Mouse (Mus musculus) hindbrain, embryonic 12.5 days (tissue): ENCODE data around the gene Prss29. TPM values are rescaled to one million over a fixed set of nuclear protein-coding genes. Genes with fewer than 3 reads are reported as not detected.

ENCODE experiments used
- ATAC-seq: fragments of 200-750 bp; cut with Nextera tagmentation; 2 replicates; pipeline ENCODE4 v1.8.0; 2017; ENCODE audit warnings: moderate TSS enrichment; ENCODE audit not compliant: low FRiP score
- H3K27ac ChIP-seq: fragments of 300-500 bp; sonication (generic); 2 replicates; pipeline ENCODE4 v1.5.1; 2016; ENCODE audit warnings: mild to moderate bottlenecking
- H3K27me3 ChIP-seq: fragments of 300-500 bp; sonication (generic); 2 replicates; pipeline ENCODE4 v1.6.1; 2016; ENCODE audit warnings: mild to moderate bottlenecking
- H3K36me3 ChIP-seq: fragments of 300-500 bp; sonication (generic); 2 replicates; pipeline ENCODE4 v1.6.1; 2016; ENCODE audit warnings: mild to moderate bottlenecking
- H3K4me1 ChIP-seq: fragments of 300-500 bp; sonication (generic); 2 replicates; pipeline ENCODE4 v1.6.1; 2016
- H3K4me2 ChIP-seq: fragments of 300-500 bp; sonication (generic); replicated peaks from 2 replicates; pipeline ENCODE4 v1.6.1; 2016; ENCODE audit warnings: mild to moderate bottlenecking
- H3K4me3 ChIP-seq: fragments of 300-500 bp; sonication (generic); 2 replicates; pipeline ENCODE4 v1.5.1; 2016; ENCODE audit warnings: mild to moderate bottlenecking
- H3K9ac ChIP-seq: fragments of 300-500 bp; sonication (generic); 2 replicates; pipeline ENCODE4 v1.6.1; 2016; ENCODE audit warnings: mild to moderate bottlenecking, moderate library complexity
- H3K9me3 ChIP-seq: fragments of 300-500 bp; sonication (generic); replicated peaks from 2 replicates; pipeline ENCODE4 v1.6.1; 2016; ENCODE audit warnings: mild to moderate bottlenecking
- WGBS: fragments of 180-500 bp; shearing (Covaris S2); methylation state at CpG from one replicate; pipeline ENCODE4 v1.1.7; 2016; 5-methylcytosine and 5-hydroxymethylcytosine counted together
- polyA plus RNA-seq: library from polyadenylated mRNA; unstranded; fragments of >200 nt; fragmentation: Nextera tagmentation; extraction: Ambion mirVana; gene quantifications from 2 replicates; pipeline ENCODE4 v1.2.1, GENCODE M21; 2016

Gene Prss29
- not detected in 2 replicates for polyA plus RNA-seq

GRCm38 (mm10) chr17:25318354-25318753, at the start of gene Prss29:
TSS of gene Prss29 (plus strand) at chr17:25318654.
- Histone ChIP-seq H3K27me3 (peaks cover 3% of the 10 kb centered on the region; the same call in 1 of the 2 replicates), H3K4me1 (no peaks in the 10 kb centered on the region), H3K4me2 (no peak within 1 kb of the TSS), H3K27ac (no peak within 1 kb of the TSS), H3K36me3 (no peaks in the 10 kb centered on the region), H3K9me3 (no peaks in the 10 kb centered on the region), H3K4me3 (no peak within 1 kb of the TSS), H3K9ac (no peak within 1 kb of the TSS)
- ATAC-seq = no peak
- 78% methylated on average over 5 of the region's 5 CpGs for whole genome bisulfite sequencing

- Histone ChIP-seq H3K4me2 (peak overlapping the region; percentile 99), H3K4me3 (peak overlapping the region; percentile 10; the same call in 1 of the 2 replicates), H3K27me3 (no peaks in the 10 kb centered on the region), H3K9me3 (no peaks in the 10 kb centered on the region), H3K4me1 (peaks cover 36% of the 10 kb centered on the region), H3K9ac (0 out of 2 replicates have a peak overlapping the region, but pooled peaks have one; percentile 10), H3K27ac (no peak overlapping the region), H3K36me3 (peaks cover 39% of the 10 kb centered on the region)
- ATAC-seq = no peak
- 85% methylated on average over 2 of the region's 2 CpGs for WGBS
These were observed 47.6 kb upstream of the Prss29 start for GRCm38 (mm10) chr17:25270795-25271335.

- peaks cover 24% of the 10 kb centered on the region for H3K36me3 ChIP-seq
- peak overlapping the region; percentile 98 for H3K4me3 ChIP-seq
- H3K9ac ChIP-seq = peak overlapping the region; percentile 100
- H3K27me3 ChIP-seq = no peaks in the 10 kb centered on the region
- peak overlapping the region; percentile 99 for H3K4me2 ChIP-seq
- no peak for ATAC-seq
- WGBS = 1% methylated on average over 10 of the region's 10 CpGs
- H3K27ac ChIP-seq = peak overlapping the region; percentile 98
- peaks cover 36% of the 10 kb centered on the region for H3K4me1 ChIP-seq
- H3K9me3 ChIP-seq = no peaks in the 10 kb centered on the region
These were observed 46.1 kb upstream of the Prss29 start for GRCm38 (mm10) chr17:25272326-25272725.

GRCm38 (mm10) chr17:25272951-25273705, 45.3 kb upstream of the Prss29 start:
- Histone ChIP-seq H3K27me3 (no peaks in the 10 kb centered on the region), H3K4me1 (peaks cover 36% of the 10 kb centered on the region), H3K4me2 (peak overlapping the region; percentile 99), H3K27ac (peak overlapping the region; percentile 98), H3K9ac (peak overlapping the region; percentile 100), H3K9me3 (no peaks in the 10 kb centered on the region), H3K4me3 (peak overlapping the region; percentile 98), H3K36me3 (peaks cover 16% of the 10 kb centered on the region)
- ATAC-seq = peak; percentile 92
- under 1% methylated on average over 72 of the region's 92 CpGs for WGBS

GRCm38 (mm10) chr17:25273706-25274501, 44.5 kb upstream of the Prss29 start:
- Histone ChIP-seq H3K27me3 (no peaks in the 10 kb centered on the region), H3K9ac (peak overlapping the region; percentile 100), H3K27ac (peak overlapping the region; percentile 98), H3K4me2 (peak overlapping the region; percentile 99), H3K36me3 (peaks cover 9% of the 10 kb centered on the region), H3K4me1 (peaks cover 36% of the 10 kb centered on the region), H3K4me3 (peak overlapping the region; percentile 98), H3K9me3 (no peaks in the 10 kb centered on the region)
- peak; percentile 90 for ATAC-seq
- WGBS = 1% methylated on average over 45 of the region's 45 CpGs

- H3K4me1 ChIP-seq = peaks cover 31% of the 10 kb centered on the region
- H3K4me2 ChIP-seq = peak within 1 kb of the TSS; percentile 99
- no peak for ATAC-seq
- peak within 1 kb of the TSS; percentile 98 for H3K4me3 ChIP-seq
- 83% methylated on average over 9 of the region's 9 CpGs for WGBS
- peaks cover under 1% of the 10 kb centered on the region; the same call in 1 of the 2 replicates for H3K36me3 ChIP-seq
- peak within 1 kb of the TSS; percentile 100 for H3K9ac ChIP-seq
- peak within 1 kb of the TSS; percentile 98 for H3K27ac ChIP-seq
- H3K9me3 ChIP-seq = no peaks in the 10 kb centered on the region
- H3K27me3 ChIP-seq = no peaks in the 10 kb centered on the region
These were observed 43.7 kb upstream of the Prss29 start, which contains the start of gene Ube2i for GRCm38 (mm10) chr17:25274571-25275346. TSS of gene Ube2i (minus strand) at chr17:25274622.

- no peak for ATAC-seq
These were observed 42.6 kb upstream of the Prss29 start for GRCm38 (mm10) chr17:25275833-25276232.

GRCm38 (mm10) chr17:25282133-25282532, 36.3 kb upstream of the Prss29 start:
- no peaks in the 10 kb centered on the region for H3K36me3 ChIP-seq
- no peaks in the 10 kb centered on the region for H3K4me1 ChIP-seq
- no peaks in the 10 kb centered on the region for H3K27me3 ChIP-seq
- no peak for ATAC-seq
- no peak overlapping the region for H3K4me2 ChIP-seq
- no peak overlapping the region for H3K27ac ChIP-seq
- no peak overlapping the region for H3K9ac ChIP-seq
- H3K4me3 ChIP-seq = no peak overlapping the region
- no peaks in the 10 kb centered on the region for H3K9me3 ChIP-seq
- WGBS = 49% methylated on average over 11 of the region's 11 CpGs

More at GRCm38 (mm10) chr17:25275833-25276232, 42.6 kb upstream of the Prss29 start:
- WGBS = 97% methylated on average over 3 of the region's 3 CpGs
- no peaks in the 10 kb centered on the region for H3K27me3 ChIP-seq
- no peaks in the 10 kb centered on the region for H3K36me3 ChIP-seq
- H3K27ac ChIP-seq = no peak overlapping the region
- no peak overlapping the region for H3K4me2 ChIP-seq
- peaks cover 22% of the 10 kb centered on the region for H3K4me1 ChIP-seq
- no peak overlapping the region for H3K9ac ChIP-seq
- H3K9me3 ChIP-seq = no peaks in the 10 kb centered on the region
- no peak overlapping the region for H3K4me3 ChIP-seq

- H3K4me2 ChIP-seq = no peak overlapping the region
- no peak for ATAC-seq
- H3K36me3 ChIP-seq = no peaks in the 10 kb centered on the region
- H3K27me3 ChIP-seq = no peaks in the 10 kb centered on the region
- H3K4me1 ChIP-seq = no peaks in the 10 kb centered on the region
- H3K9me3 ChIP-seq = no peaks in the 10 kb centered on the region
- no peak overlapping the region for H3K9ac ChIP-seq
- no peak overlapping the region for H3K4me3 ChIP-seq
- no peak overlapping the region for H3K27ac ChIP-seq
- WGBS = 17% methylated on average over 3 of the region's 3 CpGs
These were observed 33.4 kb upstream of the Prss29 start for GRCm38 (mm10) chr17:25285033-25285432.

GRCm38 (mm10) chr17:25288842-25289241, 29.6 kb upstream of the Prss29 start:
- Histone ChIP-seq H3K4me1 (no peaks in the 10 kb centered on the region), H3K4me2 (no peak overlapping the region), H3K27me3 (no peaks in the 10 kb centered on the region), H3K36me3 (no peaks in the 10 kb centered on the region), H3K4me3 (no peak overlapping the region), H3K9me3 (no peaks in the 10 kb centered on the region), H3K9ac (no peak overlapping the region), H3K27ac (no peak overlapping the region)
- ATAC-seq = no peak
- WGBS = 34% methylated on average over 4 of the region's 4 CpGs

GRCm38 (mm10) chr17:25290411-25290810, 28.0 kb upstream of the Prss29 start:
- H3K4me1 ChIP-seq = no peaks in the 10 kb centered on the region
- no peaks in the 10 kb centered on the region for H3K27me3 ChIP-seq
- H3K27ac ChIP-seq = no peak overlapping the region
- H3K4me3 ChIP-seq = no peak overlapping the region
- H3K9me3 ChIP-seq = no peaks in the 10 kb centered on the region
- H3K9ac ChIP-seq = no peak overlapping the region
- H3K36me3 ChIP-seq = no peaks in the 10 kb centered on the region
- H3K4me2 ChIP-seq = no peak overlapping the region
- 39% methylated on average over 4 of the region's 4 CpGs for WGBS
- ATAC-seq = no peak
